Mouse (Mus musculus): ENCODE data around the gene Smad3.

- no peak for TF ChIP-seq CTCF (IDR thresholded peaks at IDR 0.05; ENCODE audit: insufficient read depth, low read length)
- no peak for TF ChIP-seq POLR2A (IDR thresholded peaks at IDR 0.05; ENCODE audit: borderline replicate concordance, extremely low read depth, low read depth, low read length)
Observed at GRCm38 (mm10) chr9:63682301-63682700, 75.5 kb downstream of the Smad3 start.
